Mouse (Mus musculus) lung, postnatal 0 days (tissue): Measurements from ENCODE around the gene Phlpp1.

Experiments used
- CTCF ChIP-seq: IDR thresholded peaks from 2 replicates; pipeline ENCODE4 v1.5.1; 2016; ENCODE audit warnings: antibody characterized with exemption, mild to moderate bottlenecking
- EP300 ChIP-seq: IDR thresholded peaks from 2 replicates; pipeline ENCODE4 v1.6.1; 2016; ENCODE audit warnings: antibody characterized with exemption, mild to moderate bottlenecking, control low read depth

DNA sequence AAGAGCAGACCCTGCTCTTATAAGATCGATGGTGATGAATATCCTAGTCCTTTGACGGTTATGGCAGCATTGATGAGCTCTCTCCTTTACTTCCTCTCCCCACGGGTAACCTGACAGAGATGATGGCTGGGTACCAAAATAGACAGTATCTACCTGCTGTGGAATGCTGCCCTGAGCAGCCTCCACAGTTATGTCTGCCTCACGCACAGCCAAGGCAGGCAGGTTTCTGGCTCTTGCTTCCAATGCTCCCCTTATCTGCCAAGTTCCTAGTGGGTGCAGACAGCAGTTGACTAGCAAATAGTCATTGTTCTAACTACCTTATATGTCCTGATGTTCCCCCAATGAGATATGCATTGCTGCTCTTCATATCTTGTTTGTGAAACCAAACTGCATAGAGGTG lies 215.7 kb downstream of the Phlpp1 start:
- TF ChIP-seq CTCF: no peak
- TF ChIP-seq EP300: no peak
